Mouse (Mus musculus): Measurements from ENCODE around the gene Neurl4.

- no peak for TF ChIP-seq POLR2A (IDR thresholded peaks at IDR 0.05; ENCODE audit: borderline replicate concordance, extremely low read depth, insufficient read depth, insufficient read length, poor library complexity, severe bottlenecking)
- no peak for TF ChIP-seq CTCF (IDR thresholded peaks at IDR 0.05; ENCODE audit: borderline replicate concordance, extremely low read depth, insufficient read depth, insufficient read length)
Measured at GRCm38 (mm10) chr11:69910781-69911560, 10.1 kb downstream of the Neurl4 start.
